Mouse (Mus musculus) fibroblast of lung, adult 2 months (primary cell): ENCODE data around the gene Prkcb.
A peak's percentile ranks its signal among the peaks of the same experiment; 100 is the strongest.

Experiments
- DNase-seq: peaks from one replicate; pipeline ENCODE4 v3.0.0-alpha.2; 2011; ENCODE audit warnings: low read depth

Gene Prkcb

GRCm38 (mm10) chr7:122320843-122321544 lies 32.4 kb downstream of the Prkcb start:
- no peak for DNase-seq

- no peak for DNase-seq
These were observed 33.6 kb downstream of the Prkcb start for GRCm38 (mm10) chr7:122322038-122322690.

DNA sequence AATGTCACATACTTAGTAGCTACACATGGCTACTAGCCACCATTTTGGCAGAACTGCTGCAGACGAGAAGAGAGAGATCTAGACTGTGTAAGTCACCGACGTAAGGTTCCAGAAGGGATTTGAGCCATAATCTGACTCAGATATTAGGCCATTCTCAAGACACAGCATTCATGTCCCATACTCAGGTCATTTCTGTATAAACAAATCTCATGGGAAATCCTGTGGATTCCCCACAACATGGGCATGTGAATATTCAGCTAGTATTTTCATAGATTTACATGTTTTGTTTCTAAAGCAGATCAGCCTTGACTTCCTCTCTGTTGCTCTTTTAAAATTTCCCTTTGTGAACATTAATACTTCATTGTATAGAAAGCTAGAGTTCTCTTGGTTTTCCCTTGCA lies 39.4 kb downstream of the Prkcb start:
- DNase-seq: no peak

DNA sequence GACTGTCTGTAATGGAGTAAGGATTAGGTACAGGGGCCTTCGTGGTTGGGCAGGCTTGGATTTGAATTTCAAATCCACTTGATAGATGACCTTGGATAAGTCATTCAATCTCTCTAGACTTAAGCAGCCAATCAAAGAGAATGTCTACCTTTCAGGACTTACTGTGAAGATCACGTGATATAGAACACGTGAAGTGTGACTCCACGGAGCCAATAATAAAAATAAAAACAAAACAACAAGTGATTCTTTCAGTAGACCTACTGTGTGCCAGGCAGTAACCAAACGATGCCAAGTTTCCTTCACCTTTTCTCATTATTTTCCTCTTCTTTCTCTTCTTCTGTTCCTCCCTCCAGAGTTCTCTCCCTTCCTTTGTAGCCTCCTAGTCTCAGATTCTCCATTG lies 39.9 kb downstream of the Prkcb start:
- DNase-seq: no peak

GRCm38 (mm10) chr7:122329588-122329987 lies 41.0 kb downstream of the Prkcb start:
- peak; percentile 18 for DNase-seq

DNA sequence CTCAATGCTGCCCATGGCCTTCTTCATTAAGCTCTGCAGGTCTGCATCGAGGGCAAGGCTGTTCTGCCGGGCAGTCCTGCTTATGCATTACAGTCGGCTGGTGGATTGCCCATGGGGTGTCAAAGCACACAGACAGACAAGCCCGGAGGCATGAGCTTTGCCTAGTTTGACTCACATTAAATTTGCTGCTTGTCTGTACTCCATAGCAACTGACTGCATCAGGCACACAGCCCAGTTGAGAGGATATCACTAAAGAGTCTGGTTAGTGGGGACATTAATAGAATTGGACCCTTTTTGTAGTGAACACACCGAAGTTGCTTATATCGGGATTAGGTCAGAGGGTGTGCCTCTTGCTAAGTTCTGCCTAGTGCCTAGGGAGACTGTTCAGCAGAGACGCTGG lies 45.1 kb downstream of the Prkcb start:
- no peak for DNase-seq

DNA sequence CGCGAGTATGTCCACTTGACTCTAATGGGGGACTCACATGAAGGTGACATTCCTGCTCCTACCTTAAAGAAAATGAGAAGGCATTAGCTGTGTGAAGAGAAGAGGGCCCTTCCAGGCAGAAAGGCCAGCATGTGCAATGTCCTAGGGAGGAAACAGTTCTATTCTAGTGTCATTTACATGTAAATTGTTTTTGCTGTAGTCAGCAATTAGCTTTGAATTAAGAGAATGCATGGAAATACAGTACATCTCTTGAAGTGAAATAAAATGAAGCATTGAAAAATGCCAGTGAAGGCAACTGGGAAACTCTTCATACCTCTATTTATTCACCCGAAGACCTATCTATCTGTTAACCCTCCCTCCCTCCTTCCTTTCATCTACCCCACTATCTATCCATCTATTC lies 48.8 kb downstream of the Prkcb start:
- DNase-seq: no peak

- DNase-seq: no peak
These were observed 49.5 kb downstream of the Prkcb start for GRCm38 (mm10) chr7:122338055-122338454.

DNA sequence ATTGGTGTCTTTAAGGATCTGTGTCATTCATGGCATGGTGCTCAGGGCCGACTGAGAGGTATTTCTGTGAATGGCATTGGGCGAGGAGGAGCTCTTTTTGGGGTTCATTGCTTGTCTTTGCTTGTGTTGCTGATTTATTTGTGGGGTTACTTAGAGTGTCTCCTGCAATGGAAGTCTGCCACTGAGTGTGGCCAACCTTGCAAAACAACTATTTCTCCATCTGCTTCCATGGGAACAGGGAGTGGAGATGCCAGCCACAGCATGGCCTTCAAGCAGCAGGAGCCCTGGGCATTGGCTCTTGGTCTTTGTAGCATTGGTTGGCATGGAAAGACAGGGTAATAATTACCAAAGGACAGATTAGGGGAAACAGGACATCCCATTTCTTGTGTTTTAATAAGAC lies 50.9 kb downstream of the Prkcb start:
- DNase-seq: no peak

- no peak for DNase-seq
These were observed 53.3 kb downstream of the Prkcb start for GRCm38 (mm10) chr7:122341813-122342212.

DNA sequence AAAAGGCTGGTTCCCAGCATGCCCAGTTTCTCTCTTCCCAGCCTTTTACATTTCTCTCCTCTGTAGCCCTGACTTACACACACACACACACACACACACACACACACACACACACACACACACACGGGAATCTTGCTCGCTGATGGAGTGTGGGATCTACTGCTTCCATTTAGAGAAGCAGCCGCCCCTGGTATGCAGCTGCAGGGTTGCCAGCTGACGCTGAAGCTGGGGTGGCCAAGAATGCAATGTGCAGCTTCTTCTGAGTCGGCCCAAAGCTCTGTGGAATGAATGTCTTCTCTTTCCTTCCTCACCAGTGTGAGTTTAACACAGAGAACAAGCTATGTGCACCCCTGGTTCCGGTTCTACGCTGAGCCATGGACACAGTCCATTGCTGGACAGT lies 56.1 kb downstream of the Prkcb start:
- DNase-seq: no peak

GRCm38 (mm10) chr7:122346251-122347242 lies 58.0 kb downstream of the Prkcb start:
- DNase-seq: no peak

DNA sequence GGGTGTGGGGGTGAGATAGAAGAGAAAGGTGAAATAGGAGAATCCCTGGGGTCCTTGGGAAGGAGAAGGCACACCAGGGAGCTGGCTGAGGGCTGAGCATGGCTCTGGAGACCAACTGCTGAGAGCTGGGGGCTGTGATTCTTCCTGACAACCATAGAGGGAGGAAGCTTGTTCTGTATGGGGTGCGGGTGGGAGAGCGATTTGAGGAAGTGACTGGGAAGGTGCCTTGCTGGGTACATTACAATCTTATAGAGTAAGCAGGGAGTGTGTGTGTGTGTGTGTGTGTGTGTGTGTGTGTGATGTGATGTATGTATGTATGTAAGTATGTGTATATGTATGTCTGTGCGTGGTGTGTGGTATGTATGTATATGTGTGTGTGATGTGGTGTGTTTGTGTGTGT lies 58.9 kb downstream of the Prkcb start:
- DNase-seq: no peak

GRCm38 (mm10) chr7:122349961-122350360 lies 61.4 kb downstream of the Prkcb start:
- no peak for DNase-seq

GRCm38 (mm10) chr7:122350741-122351140 lies 62.2 kb downstream of the Prkcb start:
- DNase-seq: no peak

DNA sequence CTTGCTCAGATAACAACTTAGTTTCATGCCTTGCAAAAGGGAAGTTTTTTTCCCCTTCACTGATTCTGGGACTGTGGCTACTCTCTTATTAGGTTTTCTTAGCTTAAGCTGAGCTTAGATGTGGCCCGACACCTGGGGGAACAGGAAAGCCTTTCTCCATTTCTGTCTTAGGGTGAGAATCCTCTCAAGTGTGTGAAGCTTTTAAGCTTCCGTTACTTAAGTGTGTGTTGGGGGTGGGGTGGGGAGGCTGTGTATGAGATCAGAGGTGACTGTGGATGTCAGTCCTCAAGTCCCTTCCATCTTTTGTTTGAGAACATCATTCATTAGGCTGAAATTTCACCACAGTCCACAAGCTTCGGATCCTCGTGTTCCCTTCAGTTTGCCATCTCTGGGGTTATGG lies 63.3 kb downstream of the Prkcb start:
- no peak for DNase-seq

DNA sequence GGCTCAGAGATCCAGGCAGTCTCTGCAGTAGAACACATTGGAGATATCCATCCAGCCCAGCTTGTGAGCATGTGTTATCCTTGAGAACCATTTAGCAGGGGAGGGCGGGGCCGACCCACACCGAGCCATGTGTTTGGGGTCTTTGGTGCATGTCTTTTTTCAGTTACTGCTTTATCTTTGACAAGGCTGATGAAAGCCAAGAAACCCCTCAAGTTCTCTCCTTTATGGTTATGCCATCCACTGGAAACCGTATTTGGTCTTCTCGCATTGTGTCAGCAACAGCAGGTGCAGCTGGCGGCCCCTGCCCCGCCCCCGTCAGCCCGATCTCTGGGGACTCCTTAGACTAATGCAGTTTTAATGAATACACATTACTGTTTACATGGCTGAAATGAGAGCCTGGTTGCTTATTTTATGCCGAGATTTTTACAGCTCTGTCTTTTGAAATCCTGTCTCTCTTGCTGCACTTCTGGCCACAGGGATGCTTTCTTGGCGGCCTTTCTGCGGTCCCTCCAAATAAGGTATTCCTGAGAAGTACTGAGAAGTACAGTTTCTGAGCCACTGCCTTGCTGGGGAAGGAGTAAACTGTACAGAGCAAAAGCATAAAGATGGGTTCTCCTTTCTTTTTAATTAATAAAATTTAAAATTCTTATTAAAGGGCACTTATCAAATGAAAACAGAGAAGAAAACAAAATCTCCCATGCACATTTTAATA lies 64.2 kb downstream of the Prkcb start:
- DNase-seq: no peak

DNA sequence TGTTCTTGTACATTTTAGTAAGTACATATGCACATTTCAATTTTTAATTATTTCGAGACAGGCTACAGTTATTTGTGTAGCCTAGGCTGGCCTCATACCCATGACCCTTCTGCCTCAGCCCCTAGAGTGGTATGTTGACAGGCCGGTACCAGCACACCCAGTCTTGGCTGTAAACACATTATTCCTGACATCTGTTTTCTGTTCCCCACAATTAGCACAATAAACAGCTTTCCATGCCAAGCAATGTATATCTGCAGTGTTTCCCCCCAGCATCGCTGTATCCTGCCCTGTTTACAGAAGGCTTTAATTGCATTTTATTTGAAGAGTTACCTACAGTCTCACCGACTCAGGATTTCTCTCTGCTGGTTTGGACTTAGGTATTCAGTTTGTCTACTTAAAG lies 64.8 kb downstream of the Prkcb start:
- DNase-seq: no peak

DNA sequence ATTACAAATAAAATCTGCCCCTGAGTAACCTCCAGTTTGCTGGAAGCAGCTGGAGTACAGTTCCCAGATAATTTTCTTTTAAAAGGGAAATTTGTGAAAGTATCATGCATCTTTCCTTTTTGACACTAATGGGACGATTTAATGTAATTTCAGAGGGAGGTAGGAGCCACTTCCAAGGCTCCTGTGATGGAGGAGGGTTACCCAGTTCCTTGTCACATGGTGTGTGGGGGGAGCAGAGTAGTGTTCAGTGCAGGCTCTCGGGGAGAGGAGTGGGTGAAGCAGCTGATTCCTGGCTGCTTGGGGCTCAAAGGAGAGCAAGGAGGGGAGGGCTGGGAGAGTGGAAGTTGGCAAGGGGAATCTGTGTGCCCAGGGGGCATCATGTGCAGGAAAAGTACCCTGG lies 68.4 kb downstream of the Prkcb start:
- no peak for DNase-seq

GRCm38 (mm10) chr7:122357847-122358246 lies 69.3 kb downstream of the Prkcb start:
- DNase-seq: no peak

DNA sequence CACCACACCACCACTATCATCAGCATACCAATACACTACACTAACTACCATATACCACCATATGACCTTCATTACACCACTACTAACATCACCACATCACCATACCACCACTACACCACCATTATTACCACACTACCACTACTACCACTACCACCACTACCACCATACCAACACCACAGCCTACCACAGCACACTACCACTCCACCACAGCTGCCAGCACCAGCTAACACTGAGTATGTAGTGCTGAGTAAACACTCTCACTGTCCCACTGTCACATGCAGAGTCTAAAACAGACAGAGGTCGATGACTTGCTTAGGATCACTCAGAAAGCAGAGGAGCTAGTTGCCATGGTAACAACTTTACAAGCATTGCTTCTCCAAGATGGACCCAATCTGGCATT lies 78.1 kb downstream of the Prkcb start:
- DNase-seq: no peak
